Comparison of ENCODE assay signal across 28 mouse cellular contexts in genomic region chr2:116932218-116932617, GRCm38 (mm10). TPM values are rescaled to one million over a fixed set of nuclear protein-coding genes. Genes with fewer than 3 reads are reported as not detected.
A peak's percentile ranks its signal among the peaks of the same experiment; 100 is the strongest.
DNase-seq lines count a peak whose midpoint lies in the region; ATAC-seq lines count a peak whose summit lies in the region.
"Had no signal": no experiment of that assay in that cellular context is flagged by ENCODE, and none has a peak within 500 bp of the region (broad histone marks: within the 10 kb centered on the region; RNA-seq: fewer than 3 reads in every experiment).

No protein-coding gene starts in this region.

- no peaks in the 10 kb centered on the region for H3K36me3 ChIP-seq in heart, embryonic 12.5 days
- H3K36me3 ChIP-seq in midbrain, embryonic 16.5 days (ENCODE audit: control insufficient read depth, insufficient read depth, low read length) = no peaks in the 10 kb centered on the region
- H3K36me3 ChIP-seq: embryonic facial prominence, embryonic 15.5 days; forebrain, embryonic 10.5 days; hindbrain, embryonic 10.5 days; limb, embryonic 12.5 days; midbrain, embryonic 10.5 days; neural tube, embryonic 12.5 days had no signal

- H3K9me3 ChIP-seq in heart, embryonic 12.5 days (replicated peaks) = no peaks in the 10 kb centered on the region
- H3K9me3 ChIP-seq in midbrain, embryonic 16.5 days (replicated peaks; ENCODE audit: control insufficient read depth, low read length, poor library complexity, severe bottlenecking) = no peaks in the 10 kb centered on the region
- H3K9me3 ChIP-seq: embryonic facial prominence, embryonic 15.5 days; forebrain, embryonic 10.5 days; hindbrain, embryonic 10.5 days; limb, embryonic 12.5 days; midbrain, embryonic 10.5 days; neural tube, embryonic 12.5 days had no signal

- H3K4me3 ChIP-seq in heart, embryonic 12.5 days = no peak overlapping the region
- no peak overlapping the region for H3K4me3 ChIP-seq in midbrain, embryonic 16.5 days (ENCODE audit: low read depth, low read length)
- H3K4me3 ChIP-seq: embryonic facial prominence, embryonic 15.5 days; forebrain, embryonic 10.5 days; hindbrain, embryonic 10.5 days; limb, embryonic 12.5 days; midbrain, embryonic 10.5 days; neural tube, embryonic 12.5 days had no signal

- H3K27ac ChIP-seq in heart, embryonic 12.5 days (ENCODE audit: poor library complexity, severe bottlenecking) = no peak overlapping the region
- H3K27ac ChIP-seq in midbrain, embryonic 16.5 days (ENCODE audit: low read length) = no peak overlapping the region
- H3K27ac ChIP-seq: embryonic facial prominence, embryonic 15.5 days; forebrain, embryonic 10.5 days; hindbrain, embryonic 10.5 days; limb, embryonic 12.5 days; midbrain, embryonic 10.5 days; neural tube, embryonic 12.5 days had no signal

- no peak for ATAC-seq in heart, embryonic 12.5 days (ENCODE audit: insufficient number of reproducible peaks, low FRiP score)
- ATAC-seq in granulocyte monocyte progenitor cell, adult 5-6 weeks (replicated peaks; ENCODE audit: poor library complexity, severe bottlenecking) = peak; percentile 93
- 0 out of 2 replicates have a peak, but pooled peaks have one; percentile 50 for ATAC-seq in monocyte, adult 5-6 weeks (replicated peaks; ENCODE audit: insufficient number of reproducible peaks, low FRiP score, low TSS enrichment, poor library complexity, severe bottlenecking)
- ATAC-seq in midbrain, embryonic 16.5 days = no peak
- ATAC-seq: forebrain, postnatal 0 days had no signal

- peaks cover 16% of the 10 kb centered on the region; the same call in 1 of the 2 replicates for H3K4me1 ChIP-seq in heart, embryonic 12.5 days (replicated peaks)
- no peaks in the 10 kb centered on the region for H3K4me1 ChIP-seq in midbrain, embryonic 16.5 days (ENCODE audit: control insufficient read depth, insufficient read depth, low read length)
- H3K4me1 ChIP-seq: embryonic facial prominence, embryonic 15.5 days; midbrain, embryonic 10.5 days; neural tube, embryonic 12.5 days had no signal

- H3K4me2 ChIP-seq in heart, embryonic 12.5 days = no peak overlapping the region
- H3K4me2 ChIP-seq in midbrain, embryonic 16.5 days (ENCODE audit: low read length) = no peak overlapping the region
- H3K4me2 ChIP-seq: embryonic facial prominence, embryonic 15.5 days; limb, embryonic 12.5 days; neural tube, embryonic 12.5 days had no signal

- peak; percentile 97 for DNase-seq in heart, adult 11 months
- DNase-seq in layer of hippocampus, adult 9-11 months = peak; percentile 36
- DNase-seq in layer of hippocampus, adult 18-20 months (ENCODE audit: low spot score in 2 of 2) = no peak
- DNase-seq: adrenal gland, postnatal 10 days; cerebellum, adult 11 months; cerebellum, postnatal 10 days; embryo, embryonic 11 days; forebrain, postnatal 0 days; kidney, adult 18-20 months; kidney, postnatal 4 days; lung, adult 18-20 months; lung, postnatal 14 days; right cerebral cortex, adult 18-20 months; thymus, postnatal 14 days had no signal

- H3K27me3 ChIP-seq in heart, embryonic 12.5 days (replicated peaks) = no peaks in the 10 kb centered on the region
- no peaks in the 10 kb centered on the region for H3K27me3 ChIP-seq in midbrain, embryonic 16.5 days (ENCODE audit: control insufficient read depth, insufficient read depth, low read depth, low read length)
- H3K27me3 ChIP-seq: embryonic facial prominence, embryonic 15.5 days; limb, embryonic 12.5 days; neural tube, embryonic 12.5 days had no signal

- no peak overlapping the region for H3K9ac ChIP-seq in heart, embryonic 12.5 days
- no peak overlapping the region for H3K9ac ChIP-seq in midbrain, embryonic 16.5 days (ENCODE audit: low read depth, low read length)
- H3K9ac ChIP-seq: embryonic facial prominence, embryonic 15.5 days; forebrain, postnatal 0 days; limb, embryonic 12.5 days; neural tube, embryonic 12.5 days had no signal

- WGBS in heart, embryonic 12.5 days = 74% methylated on average over 7 of the region's 7 CpGs
- WGBS in midbrain, embryonic 16.5 days = 91% methylated on average over 7 of the region's 7 CpGs

RNA-seq across cellular contexts. Expression of gene Tmco5, which starts 53.7 kb away (rescaled TPM):
- not detected in 2 replicates for polyA plus RNA-seq in heart, embryonic 12.5 days (2016; fragmentation: Nextera tagmentation; extraction: Ambion mirVana)
- 1 to 10 TPM; 1.1 TPM for total RNA-seq in layer of hippocampus, adult 18-20 months (2021)
- total RNA-seq in granulocyte monocyte progenitor cell, adult 5-6 weeks (2014; fragmentation: Nextera tagmentation) = not detected in 2 replicates
- not detected in 2 replicates for total RNA-seq in granulocyte monocyte progenitor cell, adult 5-6 weeks (2017)
- not detected in 3 replicates for total RNA-seq in monocyte, adult 5-6 weeks (2017)
- not detected in 2 replicates for polyA plus RNA-seq in midbrain, embryonic 16.5 days (2015; fragmentation: Nextera tagmentation; extraction: Ambion mirVana)
- total RNA-seq: adrenal gland, postnatal 10 days; forebrain, postnatal 0 days had no signal
- polyA plus RNA-seq: brain, embryonic 14.5 days; C2C12; embryonic facial prominence, embryonic 15.5 days; forebrain, embryonic 10.5 days; heart, embryonic 14.5 days; hindbrain, embryonic 10.5 days; limb, embryonic 12.5 days; midbrain, embryonic 10.5 days; neural tube, embryonic 12.5 days; small intestine, adult 2 months had no signal

Comparison
In these comparisons a context has a peak if more than half of its experiments do, and no peak if none do; other contexts are left out.
1. DNase-seq: peak in heart, adult 11 months (single experiment) and layer of hippocampus, adult 9-11 months (single experiment); none in layer of hippocampus, adult 18-20 months (0 of 2).
2. ATAC-seq: peak in granulocyte monocyte progenitor cell, adult 5-6 weeks (single experiment) and monocyte, adult 5-6 weeks (single experiment); none in heart, embryonic 12.5 days (single experiment) and midbrain, embryonic 16.5 days (single experiment).